Mouse (Mus musculus) cortical plate, adult 2 months (tissue): Measurements from ENCODE around the gene Map3k10.

Experiments used
- CTCF ChIP-seq: fragments of 200-500 bp; IDR thresholded peaks from 2 replicates; pipeline ENCODE4 v1.5.1; 2011; ENCODE audit warnings: mild to moderate bottlenecking, control low read depth, low read length; ENCODE audit not compliant: insufficient read depth; ENCODE audit errors: extremely low read depth
- POLR2A ChIP-seq: fragments of 200-500 bp; IDR thresholded peaks from 2 replicates; pipeline ENCODE4 v1.6.1; 2011; ENCODE audit warnings: mild to moderate bottlenecking, low read length, control low read depth; ENCODE audit not compliant: insufficient read depth; ENCODE audit errors: extremely low read depth

DNA sequence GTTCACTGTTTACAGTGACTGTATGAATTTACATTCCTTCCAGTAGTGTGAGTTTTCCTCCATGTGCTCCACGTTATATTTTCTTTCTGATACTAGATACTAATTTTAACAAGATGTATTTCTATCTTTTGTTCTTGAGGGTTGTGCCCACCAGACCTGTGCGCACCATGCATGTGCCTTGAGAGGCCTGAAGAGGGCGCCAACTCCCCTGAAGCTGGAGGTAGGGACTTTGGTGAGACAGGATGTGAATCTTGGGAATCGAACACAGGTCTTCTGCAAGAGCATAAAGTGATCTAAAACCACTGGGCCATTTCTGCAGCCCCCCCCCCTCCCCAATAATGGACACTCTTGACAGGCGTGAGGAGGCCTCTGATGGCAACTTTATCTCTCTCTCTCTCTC, 16.7 kb upstream of the Map3k10 start:
- TF ChIP-seq CTCF (peak; percentile 74), POLR2A (no peak)
